Mouse (Mus musculus): ENCODE measurements around the gene Nat8f4. TPM values are rescaled to one million over a fixed set of nuclear protein-coding genes. Genes with fewer than 3 reads are reported as not detected.
"Not testable (repeated sequence)": the region's sequence is repeated elsewhere in the genome, so short reads cannot be mapped to it uniquely, and the experiment has no call there.

Gene Nat8f4
- total and polyA plus RNA-seq, 2 experiments from 2014 or later, result 5.9 to 6.7 TPM

GRCm38 (mm10) chr6:85902303-85902702 is 2.4 kb downstream of the Nat8f4 start:
- Histone ChIP-seq H3K4me1 (ENCODE audit: insufficient read depth, low read length) (no peaks in the 10 kb centered on the region), H3K9me3 (ENCODE audit: low read length) (no peaks in the 10 kb centered on the region), H3K27me3 (ENCODE audit: insufficient read depth, low read length) (no peaks in the 10 kb centered on the region), H3K4me3 (ENCODE audit: low read length) (no peak overlapping the region), H3K27ac (no peak overlapping the region), H3K36me3 (ENCODE audit: insufficient read depth, low read length) (no peaks in the 10 kb centered on the region), H3K9ac (replicated peaks; ENCODE audit: low read length) (no peak overlapping the region), H3K4me2 (ENCODE audit: low read depth, low read length) (no peak overlapping the region)
- DNase-seq (ENCODE audit: low spot score), result no peak
- WGBS, result 84% methylated on average over 2 of the region's 2 CpGs
- no peak for TF ChIP-seq CTCF (IDR thresholded peaks at IDR 0.05; ENCODE audit: low read depth)
- no peak for ATAC-seq

GRCm38 (mm10) chr6:85898596-85899475 is 5.8 kb downstream of the Nat8f4 start:
- H3K4me2 ChIP-seq (ENCODE audit: low read depth, low read length); H3K27ac ChIP-seq; H3K4me3 ChIP-seq (ENCODE audit: low read length); H3K36me3 ChIP-seq (ENCODE audit: insufficient read depth, low read length); H3K9ac ChIP-seq (replicated peaks; ENCODE audit: low read length); H3K27me3 ChIP-seq (ENCODE audit: insufficient read depth, low read length); H3K9me3 ChIP-seq (ENCODE audit: low read length); H3K4me1 ChIP-seq (ENCODE audit: insufficient read depth, low read length): not testable (repeated sequence)
- 59% methylated on average over 7 of the region's 8 CpGs for WGBS
- ATAC-seq, result peak; percentile 64
- peak; percentile 12 for DNase-seq (ENCODE audit: low spot score)

GRCm38 (mm10) chr6:85895061-85895648 is 9.5 kb downstream of the Nat8f4 start:
- not testable (repeated sequence) for ATAC-seq; DNase-seq (ENCODE audit: low spot score)
- 74% methylated on average over 25 of the region's 25 CpGs for WGBS

GRCm38 (mm10) chr6:85888961-85889360 is 15.7 kb downstream of the Nat8f4 start:
- no peak overlapping the region for H3K9ac ChIP-seq (replicated peaks; ENCODE audit: low read length)
- H3K4me3 ChIP-seq (ENCODE audit: low read length), result no peak overlapping the region
- H3K27ac ChIP-seq, result no peak overlapping the region
- H3K4me2 ChIP-seq (ENCODE audit: low read depth, low read length), result no peak overlapping the region
- DNase-seq (ENCODE audit: low spot score) (no peak), ATAC-seq (no peak)
- no peaks in the 10 kb centered on the region for H3K36me3 ChIP-seq (ENCODE audit: insufficient read depth, low read length)
- H3K4me1 ChIP-seq (ENCODE audit: insufficient read depth, low read length), result no peaks in the 10 kb centered on the region
- no peak for TF ChIP-seq CTCF (IDR thresholded peaks at IDR 0.05; ENCODE audit: low read depth)
- no peaks in the 10 kb centered on the region for H3K9me3 ChIP-seq (ENCODE audit: low read length)
- WGBS, result 84% methylated on average over 2 of the region's 2 CpGs
- H3K27me3 ChIP-seq (ENCODE audit: insufficient read depth, low read length), result no peaks in the 10 kb centered on the region

More at GRCm38 (mm10) chr6:85895061-85895648, 9.5 kb downstream of the Nat8f4 start:
- H3K36me3 ChIP-seq (ENCODE audit: insufficient read depth, low read length); H3K4me1 ChIP-seq (ENCODE audit: insufficient read depth, low read length); H3K9me3 ChIP-seq (ENCODE audit: low read length); H3K27me3 ChIP-seq (ENCODE audit: insufficient read depth, low read length); H3K9ac ChIP-seq (replicated peaks; ENCODE audit: low read length); H3K4me3 ChIP-seq (ENCODE audit: low read length); H3K4me2 ChIP-seq (ENCODE audit: low read depth, low read length); H3K27ac ChIP-seq: not testable (repeated sequence)
- TF ChIP-seq CTCF (IDR thresholded peaks at IDR 0.05; ENCODE audit: low read depth), result peak; percentile 64

GRCm38 (mm10) chr6:85884311-85884710 is 20.4 kb downstream of the Nat8f4 start:
- Histone ChIP-seq H3K27me3 (ENCODE audit: insufficient read depth, low read length) (no peaks in the 10 kb centered on the region), H3K4me3 (ENCODE audit: low read length) (no peak overlapping the region), H3K9ac (replicated peaks; ENCODE audit: low read length) (no peak overlapping the region), H3K9me3 (ENCODE audit: low read length) (no peaks in the 10 kb centered on the region), H3K4me1 (ENCODE audit: insufficient read depth, low read length) (no peaks in the 10 kb centered on the region), H3K36me3 (ENCODE audit: insufficient read depth, low read length) (no peaks in the 10 kb centered on the region), H3K4me2 (ENCODE audit: low read depth, low read length) (no peak overlapping the region), H3K27ac (no peak overlapping the region)
- ATAC-seq (no peak), DNase-seq (ENCODE audit: low spot score) (no peak)
- WGBS, result 79% methylated on average over 1 of the region's 1 CpGs
- no peak for TF ChIP-seq CTCF (IDR thresholded peaks at IDR 0.05; ENCODE audit: low read depth)

GRCm38 (mm10) chr6:85883246-85883645 is 21.4 kb downstream of the Nat8f4 start:
- not testable (repeated sequence) for H3K9me3 ChIP-seq (ENCODE audit: low read length); H3K4me2 ChIP-seq (ENCODE audit: low read depth, low read length); H3K27me3 ChIP-seq (ENCODE audit: insufficient read depth, low read length); H3K9ac ChIP-seq (replicated peaks; ENCODE audit: low read length); H3K4me1 ChIP-seq (ENCODE audit: insufficient read depth, low read length); H3K4me3 ChIP-seq (ENCODE audit: low read length); ATAC-seq; H3K27ac ChIP-seq; DNase-seq (ENCODE audit: low spot score); H3K36me3 ChIP-seq (ENCODE audit: insufficient read depth, low read length)
- WGBS, result 94% methylated on average over 9 of the region's 9 CpGs

GRCm38 (mm10) chr6:85869006-85869405 is 35.7 kb downstream of the Nat8f4 start, which contains the start of gene Nat8f2:
TSS of gene Nat8f2 (minus strand) at chr6:85869158.
- not testable (repeated sequence) for ATAC-seq; DNase-seq (ENCODE audit: low spot score); H3K9me3 ChIP-seq (ENCODE audit: low read length); H3K4me3 ChIP-seq (ENCODE audit: low read length); H3K27ac ChIP-seq; H3K36me3 ChIP-seq (ENCODE audit: insufficient read depth, low read length); H3K4me2 ChIP-seq (ENCODE audit: low read depth, low read length); H3K9ac ChIP-seq (replicated peaks; ENCODE audit: low read length); H3K27me3 ChIP-seq (ENCODE audit: insufficient read depth, low read length); H3K4me1 ChIP-seq (ENCODE audit: insufficient read depth, low read length)
- 82% methylated on average over 5 of the region's 5 CpGs for WGBS

Measured in hindbrain, postnatal 0 days (tissue).